Mouse (Mus musculus) forebrain, postnatal 0 days (tissue): ENCODE results near the gene Dirc2. TPM values are rescaled to one million over a fixed set of nuclear protein-coding genes. Genes with fewer than 3 reads are reported as not detected.
A peak's percentile ranks its signal among the peaks of the same experiment; 100 is the strongest.

Source experiments
- ATAC-seq: fragments of 200-750 bp; cut with Nextera tagmentation; 2 replicates; pipeline ENCODE4 v1.8.0; 2017; ENCODE audit warnings: mild to moderate bottlenecking, moderate library complexity
- DNase-seq: peaks from one replicate; pipeline ENCODE4 v3.0.0-alpha.2; 2015
- H3K27ac ChIP-seq: fragments of 300-500 bp; sonication (generic); 2 replicates; pipeline ENCODE4 v1.5.1; 2014; ENCODE audit warnings: low read depth, mild to moderate bottlenecking, antibody characterized with exemption, low read length, moderate library complexity, mixed read lengths
- H3K27me3 ChIP-seq: fragments of 300-500 bp; sonication (generic); 2 replicates; pipeline ENCODE4 v1.6.1; 2014; ENCODE audit warnings: mild to moderate bottlenecking, low read length, mixed read lengths; ENCODE audit not compliant: insufficient read depth
- H3K36me3 ChIP-seq: fragments of 300-500 bp; sonication (generic); 2 replicates; pipeline ENCODE4 v1.6.1; 2014; ENCODE audit warnings: mild to moderate bottlenecking, moderate library complexity; ENCODE audit not compliant: insufficient read depth
- H3K4me1 ChIP-seq: fragments of 300-500 bp; sonication (generic); 2 replicates; pipeline ENCODE4 v1.6.1; 2014; ENCODE audit warnings: antibody characterized with exemption; ENCODE audit not compliant: insufficient read depth
- H3K4me2 ChIP-seq: fragments of 300-500 bp; sonication (generic); 2 replicates; pipeline ENCODE4 v1.6.1; 2014; ENCODE audit warnings: low read depth, mild to moderate bottlenecking, moderate library complexity
- H3K4me3 ChIP-seq: fragments of 300-500 bp; sonication (generic); 2 replicates; pipeline ENCODE4 v1.5.1; 2014; ENCODE audit warnings: low read depth, low read length, mixed read lengths
- H3K9ac ChIP-seq: fragments of 300-500 bp; sonication (generic); 2 replicates; pipeline ENCODE4 v1.6.1; 2014; ENCODE audit warnings: mild to moderate bottlenecking
- H3K9me3 ChIP-seq: fragments of 300-500 bp; sonication (generic); 2 replicates; pipeline ENCODE4 v1.6.1; 2016; ENCODE audit warnings: low read length
- CTCF ChIP-seq: sonication (generic); IDR thresholded peaks from 2 replicates; pipeline ENCODE4 v1.5.1; 2016; ENCODE audit warnings: antibody characterized with exemption, control low read depth, low read depth
- WGBS: fragments of 180-500 bp; shearing (Covaris S2); extraction: QIAGEN DNeasy Blood & Tissue Kit; methylation state at CpG from one replicate; pipeline ENCODE4 v1.1.7; 2014; 5-methylcytosine and 5-hydroxymethylcytosine counted together
- polyA plus RNA-seq: library from polyadenylated mRNA; unstranded; fragments of >200 nt; fragmentation: Nextera tagmentation; extraction: Ambion mirVana; gene quantifications from 2 replicates; pipeline ENCODE4 v1.2.1, GENCODE M21; 2015
- total RNA-seq: library from RNA; depleted of rRNA; stranded (reverse); fragments of >200 nt; gene quantifications from 2 replicates; pipeline ENCODE4 v1.2.3, GENCODE M21; 2014

The Dirc2 gene
- total and polyA plus RNA-seq, 2 experiments from 2014 or later = 50.1 to 80.9 TPM

DNA sequence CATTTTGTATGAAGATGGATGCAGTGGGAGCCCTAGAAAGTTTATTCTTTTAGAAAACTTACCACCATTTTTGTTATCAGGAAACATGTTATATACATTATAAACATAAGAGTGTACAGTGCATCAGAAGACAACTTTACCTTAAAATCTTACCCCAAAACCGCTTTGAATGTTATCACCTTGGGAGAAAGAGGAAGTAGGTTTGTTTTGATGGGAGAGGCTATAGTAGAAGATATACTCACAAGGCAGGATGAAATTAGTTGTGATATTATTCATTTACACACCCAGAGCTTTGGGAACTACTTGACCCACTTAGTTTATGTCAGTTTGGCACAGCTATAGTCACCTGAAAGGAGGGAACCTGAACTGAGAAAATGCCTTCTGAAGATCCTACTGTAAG lies 6.7 kb upstream of the Dirc2 start:
- Histone ChIP-seq H3K4me1 (peaks cover 8% of the 10 kb centered on the region; the same call in 1 of the 2 replicates), H3K9ac (no peak overlapping the region), H3K27ac (no peak overlapping the region), H3K27me3 (no peaks in the 10 kb centered on the region), H3K4me2 (no peak overlapping the region), H3K36me3 (no peaks in the 10 kb centered on the region), H3K9me3 (no peaks in the 10 kb centered on the region), H3K4me3 (no peak overlapping the region)
- 91% methylated on average over 1 of the region's 1 CpGs for WGBS
- DNase-seq = no peak
- no peak for ATAC-seq
- no peak for TF ChIP-seq CTCF

DNA sequence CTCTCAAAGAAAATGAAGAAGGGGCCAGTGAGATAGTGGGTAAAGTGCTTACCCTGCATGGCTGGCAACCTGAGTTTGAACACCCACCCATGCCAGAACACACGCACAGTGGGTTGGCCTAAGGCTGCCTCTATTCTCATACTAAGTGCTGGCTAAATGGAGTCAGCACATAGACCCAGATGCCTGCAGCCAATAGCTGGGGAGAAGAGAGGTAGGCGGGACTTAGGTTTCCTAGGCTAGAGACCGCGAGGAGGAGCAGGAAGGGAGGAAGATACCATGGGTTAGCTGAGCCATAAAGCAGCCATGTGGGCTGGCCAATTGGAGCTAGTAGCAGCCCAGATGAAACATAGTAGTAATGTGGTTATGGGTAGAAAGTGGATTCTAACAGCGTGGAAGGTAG lies 3.4 kb upstream of the Dirc2 start:
- H3K4me1 ChIP-seq = peaks cover 17% of the 10 kb centered on the region
- 93% methylated on average over 5 of the region's 5 CpGs for WGBS
- no peaks in the 10 kb centered on the region for H3K27me3 ChIP-seq
- H3K27ac ChIP-seq = no peak overlapping the region
- TF ChIP-seq CTCF = no peak
- H3K4me3 ChIP-seq = no peak overlapping the region
- H3K36me3 ChIP-seq = no peaks in the 10 kb centered on the region
- no peak overlapping the region for H3K9ac ChIP-seq
- DNase-seq (no peak), ATAC-seq (no peak)
- no peaks in the 10 kb centered on the region for H3K9me3 ChIP-seq
- H3K4me2 ChIP-seq = no peak overlapping the region

DNA sequence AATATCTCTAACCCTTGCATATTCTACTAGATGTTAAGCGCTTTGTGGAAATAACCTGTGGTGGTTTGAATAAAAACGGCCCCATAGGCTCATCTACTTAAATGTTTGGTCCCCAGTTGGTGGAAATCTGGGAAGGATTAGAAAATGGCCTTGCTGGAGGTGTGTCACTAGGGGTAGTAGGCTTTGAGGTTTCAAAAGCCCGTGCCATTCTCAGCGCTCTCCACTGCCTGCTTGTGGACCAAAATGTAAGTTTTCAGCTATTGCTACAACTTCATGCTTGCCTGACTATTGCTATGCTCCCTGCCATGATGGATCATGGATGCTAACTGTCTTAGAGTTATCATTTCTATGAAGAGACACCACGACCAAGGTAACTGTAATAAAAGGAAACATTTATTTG lies 2.5 kb upstream of the Dirc2 start:
- TF ChIP-seq CTCF = no peak; the same call in 1 of the 2 replicates
- Histone ChIP-seq H3K36me3 (no peaks in the 10 kb centered on the region), H3K4me3 (no peak overlapping the region), H3K27ac (no peak overlapping the region), H3K27me3 (no peaks in the 10 kb centered on the region), H3K9ac (no peak overlapping the region), H3K9me3 (no peaks in the 10 kb centered on the region), H3K4me1 (peaks cover 19% of the 10 kb centered on the region), H3K4me2 (peak overlapping the region; percentile 62)
- no peak for ATAC-seq
- DNase-seq = no peak
- 86% methylated on average over 5 of the region's 5 CpGs for WGBS

DNA sequence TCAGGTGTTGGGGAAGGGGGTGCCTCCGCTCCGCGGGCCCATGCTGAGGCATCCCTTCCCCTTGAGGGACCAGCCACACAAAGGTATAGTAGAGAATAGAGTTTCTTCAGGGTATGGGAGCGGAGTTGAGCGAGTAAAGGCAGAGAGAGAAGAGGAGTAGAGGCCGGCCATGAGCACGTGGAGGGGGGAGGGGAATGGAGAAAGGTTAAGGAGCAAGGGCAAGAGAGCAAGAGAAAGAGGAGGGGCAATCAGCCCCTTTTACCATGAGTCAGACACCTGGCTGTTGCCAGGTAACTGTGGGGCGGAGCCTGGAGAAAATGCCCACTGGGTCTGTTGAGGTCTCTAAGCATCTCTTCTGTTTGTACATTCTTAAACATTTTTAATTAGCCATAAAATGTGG lies 2.0 kb upstream of the Dirc2 start:
- ATAC-seq (no peak), DNase-seq (no peak)
- no peaks in the 10 kb centered on the region for H3K9me3 ChIP-seq
- TF ChIP-seq CTCF = no peak
- H3K27ac ChIP-seq = no peak overlapping the region
- H3K36me3 ChIP-seq = no peaks in the 10 kb centered on the region
- no peaks in the 10 kb centered on the region for H3K27me3 ChIP-seq
- peaks cover 19% of the 10 kb centered on the region for H3K4me1 ChIP-seq
- WGBS = 22% methylated on average over 8 of the region's 8 CpGs
- peak overlapping the region; percentile 62 for H3K4me2 ChIP-seq
- H3K9ac ChIP-seq = no peak overlapping the region
- peak overlapping the region; percentile 60 for H3K4me3 ChIP-seq

DNA sequence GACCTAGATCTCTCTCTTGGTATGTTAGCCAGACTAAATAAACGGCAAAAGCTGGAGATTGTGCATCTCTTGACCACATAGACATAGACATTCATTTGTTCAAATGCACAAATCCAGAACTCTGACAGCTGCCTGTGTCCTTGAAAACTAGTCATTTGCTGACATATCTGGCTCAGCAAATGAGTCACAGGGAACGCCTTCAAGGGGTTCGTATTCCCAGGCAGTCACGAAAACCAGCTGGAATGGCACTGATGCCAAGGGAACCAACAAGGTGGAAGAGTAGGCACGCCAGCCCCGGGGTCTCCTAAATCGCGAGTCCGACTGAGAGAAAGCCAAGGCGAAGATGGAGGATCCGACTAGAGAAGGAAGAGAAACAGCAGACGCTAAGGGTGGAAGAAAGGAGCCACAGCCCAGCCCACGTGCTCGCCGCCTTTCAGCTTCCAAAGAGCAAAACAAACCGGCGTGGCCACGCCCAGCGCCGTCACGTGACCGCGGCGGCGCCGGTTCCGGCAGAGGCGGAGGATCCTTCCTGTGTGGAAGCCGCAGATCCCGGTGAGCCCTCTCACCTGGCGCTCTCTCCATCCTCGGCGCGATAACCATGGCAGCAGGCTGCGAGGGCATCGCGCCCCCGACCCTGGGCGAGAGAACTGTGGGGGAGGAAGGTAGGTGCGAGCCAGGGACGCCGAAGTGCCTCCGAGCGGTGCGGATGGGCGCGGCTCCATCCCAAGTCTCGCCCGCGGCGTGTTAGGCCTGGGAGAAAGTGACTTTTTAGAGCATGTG lies 912 bp upstream of the Dirc2 start, which contains the start of gene Hspbap1:
TSS of gene Hspbap1 (plus strand) at position 498 of the 780 bp plus-strand sequence.
- under 1% methylated on average over 51 of the region's 51 CpGs for WGBS
- ATAC-seq (peak; percentile 91), DNase-seq (peak; percentile 94)
- Histone ChIP-seq H3K36me3 (no peaks in the 10 kb centered on the region), H3K9ac (peak within 1 kb of the TSS; percentile 90), H3K4me3 (peak within 1 kb of the TSS; percentile 60), H3K4me2 (peak within 1 kb of the TSS; percentile 62), H3K9me3 (no peaks in the 10 kb centered on the region), H3K27me3 (no peaks in the 10 kb centered on the region), H3K27ac (peak within 1 kb of the TSS; percentile 78), H3K4me1 (peaks cover 19% of the 10 kb centered on the region)
- TF ChIP-seq CTCF = no peak

DNA sequence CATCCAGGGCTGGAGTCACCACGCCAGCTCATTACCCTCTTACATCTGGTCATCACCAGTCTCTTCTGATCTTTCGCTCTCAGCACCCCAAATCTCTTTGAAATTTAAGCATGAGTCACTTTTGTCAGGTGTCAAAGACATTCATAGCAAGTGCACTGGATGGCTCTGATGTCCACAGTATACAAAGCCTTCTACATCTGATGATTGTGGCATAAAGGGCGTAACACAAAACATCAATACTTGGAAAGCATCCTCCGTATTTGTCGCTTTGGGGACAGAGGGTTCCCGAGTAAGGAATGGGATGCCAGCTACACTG lies 729 bp downstream of the Dirc2 start:
- Histone ChIP-seq H3K4me1 (peaks cover 19% of the 10 kb centered on the region), H3K4me3 (peak overlapping the region; percentile 60), H3K9ac (peak overlapping the region; percentile 90), H3K36me3 (no peaks in the 10 kb centered on the region), H3K27me3 (no peaks in the 10 kb centered on the region), H3K27ac (peak overlapping the region; percentile 59), H3K9me3 (no peaks in the 10 kb centered on the region), H3K4me2 (peak overlapping the region; percentile 62)
- WGBS = 23% methylated on average over 6 of the region's 6 CpGs
- DNase-seq (no peak), ATAC-seq (no peak)
- no peak for TF ChIP-seq CTCF

DNA sequence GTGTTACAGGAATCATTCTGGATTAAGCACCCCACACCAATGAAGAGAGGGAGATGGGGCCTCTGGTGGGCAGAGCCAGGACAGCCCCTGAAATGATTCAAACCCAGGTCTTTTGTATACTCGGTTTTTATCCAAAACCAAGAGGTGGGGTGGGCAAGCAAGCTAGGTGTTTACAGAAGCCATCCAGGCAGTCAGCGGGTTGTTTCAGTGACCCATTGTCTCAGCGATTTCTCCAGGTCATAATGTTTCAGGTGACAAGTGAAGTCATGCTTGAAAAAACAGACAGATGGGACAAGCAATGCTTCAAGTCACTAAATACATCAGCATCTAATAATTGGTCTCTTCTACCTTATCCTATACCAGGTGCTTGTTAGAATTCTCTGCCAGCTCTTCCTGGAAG lies 2.8 kb downstream of the Dirc2 start:
- TF ChIP-seq CTCF = no peak
- no peaks in the 10 kb centered on the region for H3K9me3 ChIP-seq
- H3K9ac ChIP-seq = no peak overlapping the region
- WGBS = 75% methylated on average over 3 of the region's 3 CpGs
- no peak overlapping the region for H3K27ac ChIP-seq
- H3K27me3 ChIP-seq = no peaks in the 10 kb centered on the region
- peaks cover 16% of the 10 kb centered on the region for H3K4me1 ChIP-seq
- H3K4me3 ChIP-seq = no peak overlapping the region
- no peaks in the 10 kb centered on the region for H3K36me3 ChIP-seq
- ATAC-seq (no peak), DNase-seq (no peak)
- no peak overlapping the region for H3K4me2 ChIP-seq
